Mouse (Mus musculus) liver, embryonic 14.5 days (tissue): ENCODE measurements around the gene Apex1.
A peak's percentile ranks its signal among the peaks of the same experiment; 100 is the strongest.

Source experiments
- CTCF ChIP-seq: IDR thresholded peaks from 2 replicates; pipeline ENCODE4 v1.5.1; 2016; ENCODE audit warnings: antibody characterized with exemption, low read depth, control low read depth
- EP300 ChIP-seq: IDR thresholded peaks from 2 replicates; pipeline ENCODE4 v1.6.1; 2016; ENCODE audit warnings: antibody characterized with exemption, low read depth

GRCm38 (mm10) chr14:50943932-50944667, 19.3 kb downstream of the Apex1 start, which contains the start of gene Gm49342:
- TF ChIP-seq CTCF: peak; percentile 80
- no peak for TF ChIP-seq EP300
